Mouse (Mus musculus): Measurements from ENCODE around the gene Cd59b.
"Not testable (repeated sequence)": the region's sequence is repeated elsewhere in the genome, so short reads cannot be mapped to it uniquely, and the experiment has no call there.

Gene Cd59b

DNA sequence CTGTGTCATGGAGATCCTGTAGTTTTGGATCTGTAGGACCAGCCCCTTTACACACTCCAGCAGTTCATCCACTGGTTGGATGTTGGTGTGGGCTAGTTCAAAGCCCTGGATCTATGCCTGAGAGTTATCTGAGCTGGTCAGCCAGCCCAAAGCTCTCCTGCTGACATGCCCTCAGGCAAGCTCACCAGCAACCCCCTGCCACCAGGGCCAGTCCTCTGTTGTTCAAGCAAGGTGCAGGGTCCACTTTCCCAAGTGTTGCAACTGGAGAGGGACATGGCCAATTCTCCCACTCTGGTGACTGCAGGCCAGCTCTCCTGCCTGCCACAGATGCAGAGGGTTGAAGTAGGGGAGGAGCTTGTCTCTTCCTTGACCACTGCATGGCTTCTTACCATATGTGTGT lies 43.9 kb downstream of the Cd59b start:
- intact Hi-C loops (cut with DNase I), result not testable (repeated sequence)

DNA sequence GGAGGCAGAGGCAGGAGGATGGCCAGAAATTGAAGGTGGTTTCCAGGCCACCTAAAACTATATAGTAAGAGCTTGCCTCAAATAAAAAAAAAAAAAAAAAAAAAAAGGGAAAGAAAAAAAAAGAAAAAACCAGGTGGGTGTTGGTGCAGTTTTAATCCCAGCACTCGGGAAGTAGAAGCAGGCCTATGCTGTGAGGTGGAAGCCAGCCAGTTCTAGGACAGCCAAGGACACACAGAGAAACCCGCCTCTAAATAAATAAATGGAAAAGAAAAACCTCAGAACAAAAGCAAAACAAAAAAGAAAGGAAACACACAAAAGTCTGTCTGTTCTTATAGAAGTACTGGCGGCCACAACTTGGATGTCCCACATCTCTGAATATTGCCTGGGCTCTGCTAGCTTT lies 45.2 kb downstream of the Cd59b start:
- intact Hi-C loops (cut with DNase I), result no loop called here

DNA sequence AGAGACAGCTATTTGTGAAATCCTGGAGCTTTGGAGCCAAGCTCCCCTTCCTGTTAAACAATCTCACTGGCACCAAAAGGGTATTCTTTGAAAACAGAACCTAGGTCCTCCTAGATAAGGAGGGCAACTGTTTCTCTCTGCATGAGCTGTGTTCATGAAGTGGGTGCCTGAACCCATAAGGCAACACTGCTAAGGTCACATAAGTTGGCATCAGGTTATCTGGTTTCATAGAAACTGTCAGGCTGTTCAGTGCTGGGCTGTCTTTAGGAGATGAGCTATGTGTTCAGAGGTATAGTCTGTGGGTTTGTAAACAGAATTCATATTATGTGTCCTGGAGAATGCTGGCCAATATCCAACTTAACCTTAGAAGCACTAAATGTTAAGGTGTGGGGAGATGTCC lies 47.5 kb downstream of the Cd59b start:
- intact Hi-C loops (cut with DNase I), result not testable (repeated sequence)

DNA sequence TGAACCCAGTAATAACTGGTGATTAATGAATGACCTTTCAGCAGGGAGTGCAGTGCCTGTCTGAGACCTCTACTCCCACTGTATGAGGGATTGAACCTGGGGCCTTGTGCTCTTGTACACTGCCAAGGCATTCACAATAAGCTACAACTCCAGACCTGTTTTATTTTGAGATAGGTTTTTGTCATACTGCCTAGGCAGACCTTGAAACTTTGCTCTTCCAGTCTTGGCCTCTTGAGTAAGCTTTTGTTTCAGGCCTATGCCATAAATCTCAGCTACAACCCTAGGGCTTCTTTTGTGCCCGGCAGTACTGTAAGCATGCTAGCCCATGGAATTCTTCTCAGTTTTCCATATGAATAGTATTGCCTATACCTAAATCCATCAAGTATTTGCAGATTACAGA lies 49.4 kb downstream of the Cd59b start:
- intact Hi-C loops (cut with DNase I), result no loop called here

DNA sequence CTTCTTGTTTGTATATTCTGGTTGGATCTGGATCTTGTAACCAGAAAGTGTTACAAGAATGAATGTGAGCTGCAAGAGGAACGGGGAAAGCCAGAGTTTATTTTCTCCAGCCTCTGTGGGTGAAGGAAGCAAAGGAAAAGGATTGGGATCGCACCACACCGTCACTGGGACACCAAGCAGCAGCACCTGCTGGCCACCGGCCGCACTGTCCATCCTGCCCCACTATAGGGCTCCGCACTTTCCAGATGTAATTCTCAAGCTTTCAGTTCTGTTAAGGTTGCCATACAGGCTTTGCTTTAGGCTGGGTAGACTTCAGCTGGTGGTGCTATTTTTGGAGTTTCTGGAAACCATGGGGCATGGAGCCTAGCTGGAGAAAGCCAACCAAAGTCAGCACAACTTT lies 50.7 kb downstream of the Cd59b start:
- intact Hi-C loops (cut with DNase I), result no loop called here

DNA sequence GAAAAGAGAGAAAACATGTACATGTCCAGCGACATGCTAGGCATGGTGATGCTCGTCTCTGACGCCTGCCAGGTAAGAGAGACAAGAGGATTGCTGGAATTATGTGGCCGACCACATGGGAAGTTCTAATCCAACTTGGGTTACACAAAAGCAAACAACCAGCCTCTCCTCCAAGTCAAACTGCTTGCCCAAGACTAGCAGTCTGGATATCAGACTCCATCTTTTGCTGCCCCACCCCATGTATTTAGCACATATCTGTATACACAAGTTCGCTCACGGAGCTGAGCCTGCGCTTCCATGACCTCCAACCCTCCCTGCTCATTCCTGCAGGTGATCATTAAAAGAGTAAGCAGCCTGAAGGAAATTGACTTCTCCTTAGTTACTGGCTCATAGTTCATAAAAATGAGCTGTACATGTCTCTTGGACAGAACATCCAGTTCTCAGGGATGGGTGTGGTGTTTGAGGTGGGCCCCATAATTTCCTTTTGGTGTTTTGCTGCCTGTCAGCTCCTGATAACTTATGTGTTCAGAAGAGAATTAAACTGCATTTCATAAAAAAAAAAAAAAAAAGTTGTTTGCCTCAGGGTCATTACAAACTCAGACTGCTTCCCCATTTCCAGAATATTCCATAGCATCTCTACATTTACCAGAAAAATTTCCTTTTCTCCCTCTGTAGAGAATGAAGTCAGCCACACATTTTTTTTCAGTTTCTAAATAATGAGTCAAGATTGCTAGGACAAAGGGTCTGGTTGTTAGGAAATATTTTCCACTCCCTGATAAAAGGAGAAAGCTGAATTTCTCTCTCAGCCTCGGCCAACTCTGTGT lies 52.2 kb downstream of the Cd59b start:
- intact Hi-C loops (cut with DNase I), result loop anchor here (1.0 kb wide), 1 partner anchor 78 kb away; no protein-coding TSS in a partner anchor

DNA sequence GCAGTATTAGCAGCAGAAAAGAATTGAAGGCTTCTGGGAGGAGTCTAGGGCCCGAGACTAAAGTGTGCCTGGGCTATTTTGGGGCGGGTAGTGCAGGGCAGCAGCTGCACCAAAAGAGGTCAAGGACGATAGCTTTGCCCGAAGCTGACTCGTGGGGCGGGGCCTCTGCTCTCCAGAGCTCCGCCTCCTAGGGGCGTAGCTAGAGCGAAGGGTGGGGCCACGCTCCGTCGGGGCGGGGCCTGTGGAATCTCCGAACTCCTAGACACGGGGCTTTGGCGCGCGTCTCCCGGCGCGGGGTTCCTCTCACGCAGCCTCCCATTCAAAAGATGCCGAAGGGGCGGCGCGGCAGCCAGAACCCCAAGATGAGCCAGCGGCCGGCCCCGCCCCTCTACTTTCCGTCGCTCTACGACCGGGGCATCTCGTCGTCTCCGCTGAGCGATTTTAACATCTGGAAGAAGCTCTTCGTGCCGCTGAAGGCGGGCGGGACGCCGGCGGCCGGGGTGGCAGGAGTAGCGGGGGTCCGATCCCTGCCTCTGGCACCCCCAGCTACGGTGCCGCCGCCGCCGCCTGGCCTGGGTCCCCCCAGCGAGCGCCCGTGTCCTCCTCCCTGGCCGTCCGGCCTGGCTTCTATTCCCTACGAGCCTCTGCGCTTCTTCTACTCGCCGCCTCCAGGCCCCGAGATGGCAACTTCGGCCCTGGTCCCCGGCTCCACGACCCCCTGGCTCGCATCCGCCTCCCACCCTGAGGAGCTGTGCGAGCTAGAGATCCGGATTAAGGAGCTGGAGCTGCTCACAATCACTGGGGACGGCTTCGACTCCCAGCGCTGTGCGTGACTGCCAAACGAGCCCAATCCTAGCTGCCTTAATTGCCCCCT lies 53.1 kb downstream of the Cd59b start, which contains the start of gene A930018P22Rik:
Gene A930018P22Rik (plus strand): TSS at position 265 of the 874 bp plus-strand sequence.
- intact Hi-C loops (cut with DNase I), result loop anchor here (1.0 kb wide), 1 partner anchor 78 kb away; no protein-coding TSS in a partner anchor

DNA sequence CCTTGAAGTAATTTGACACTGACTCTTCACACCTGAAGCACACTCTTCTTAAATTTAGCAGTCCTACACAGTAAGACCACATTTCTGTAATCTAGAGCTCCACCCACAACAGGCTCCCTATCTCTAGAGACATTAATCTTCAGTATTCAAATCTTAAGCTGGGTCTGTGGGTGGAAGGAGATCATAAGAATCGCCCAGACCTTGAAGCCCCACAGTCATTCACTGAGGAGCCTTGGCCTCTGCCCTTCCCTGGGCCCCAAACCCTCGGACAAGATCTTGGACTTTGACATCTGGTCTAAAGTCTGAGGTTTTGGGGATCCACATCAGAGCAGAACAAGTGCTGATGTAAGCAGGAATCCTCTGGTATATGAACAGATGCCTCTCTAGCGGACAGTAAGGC lies 53.9 kb downstream of the Cd59b start:
- intact Hi-C loops (cut with DNase I), result no loop called here

DNA sequence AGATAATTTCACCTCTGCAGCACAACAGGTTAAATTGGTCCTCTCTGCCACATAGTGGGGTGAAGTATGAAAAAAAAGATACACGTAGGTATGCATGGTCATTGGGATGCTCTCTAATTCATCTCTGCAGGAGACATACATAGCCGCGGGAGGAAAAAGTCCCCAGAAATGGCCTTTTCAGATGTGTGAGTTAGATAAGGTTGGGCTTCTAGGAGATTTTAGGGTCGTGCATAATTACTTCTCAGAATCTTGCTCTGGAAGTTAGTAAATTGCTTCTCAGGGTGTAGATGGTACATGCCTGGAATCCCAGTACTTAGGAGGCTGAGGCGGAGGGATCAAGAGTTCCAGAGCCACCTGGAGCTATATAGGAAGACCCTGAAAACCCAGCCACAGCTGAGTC lies 54.4 kb downstream of the Cd59b start:
- intact Hi-C loops (cut with DNase I), result no loop called here

DNA sequence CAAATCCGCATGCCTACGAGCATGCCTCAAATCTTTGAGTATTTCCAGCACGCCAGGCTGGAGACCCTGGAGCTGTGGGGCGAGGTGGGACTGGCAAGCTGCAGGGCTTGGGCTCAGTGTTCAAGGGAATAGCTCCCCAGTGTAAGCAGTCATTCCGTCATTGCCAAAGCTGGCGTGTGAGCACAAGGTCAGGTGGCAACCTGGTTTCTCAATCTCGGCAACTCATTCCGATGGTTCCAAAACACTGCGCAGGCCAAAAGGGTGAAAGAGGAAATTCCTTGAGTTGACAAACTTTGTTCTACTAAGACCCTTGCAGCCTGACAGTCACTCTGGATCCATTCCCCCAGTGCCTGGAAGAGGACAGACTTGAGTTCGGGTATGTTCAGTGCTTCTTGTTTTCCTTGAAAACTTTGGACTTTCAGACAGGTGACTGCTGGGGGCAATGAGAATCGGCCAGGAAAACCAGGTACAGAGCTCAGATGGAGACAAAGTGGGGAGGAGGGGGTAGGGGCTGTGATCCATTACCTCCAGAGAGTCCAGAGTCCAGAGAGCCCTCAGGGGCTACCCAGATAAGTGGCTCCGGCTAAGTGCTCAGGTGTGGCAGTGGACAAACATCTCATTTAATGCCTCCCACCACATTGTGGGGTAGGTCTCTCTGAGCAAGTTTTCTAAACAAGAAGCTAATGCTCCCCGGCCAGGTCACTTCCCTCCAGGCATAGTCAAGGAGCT lies 59.3 kb downstream of the Cd59b start:
- intact Hi-C loops (cut with DNase I), result no loop called here

DNA sequence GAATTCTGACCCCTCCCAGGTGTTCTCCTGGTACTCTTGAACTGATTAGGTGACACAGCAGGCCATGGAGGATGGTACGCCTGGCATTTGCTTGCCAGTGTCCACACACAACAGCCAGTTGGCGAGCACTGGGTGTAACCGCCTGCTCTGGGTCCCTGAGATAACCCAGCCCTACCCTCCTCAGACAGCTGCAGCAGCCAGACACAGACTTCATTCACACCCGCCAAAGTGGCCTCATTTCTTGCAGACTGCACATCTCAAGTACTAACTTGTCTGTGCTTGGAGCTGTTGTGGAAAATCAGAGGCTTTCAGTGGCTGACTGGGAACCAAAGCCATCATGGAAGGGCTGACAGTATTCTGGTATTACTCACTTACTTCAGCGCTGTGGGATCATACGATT lies 60.5 kb downstream of the Cd59b start:
- intact Hi-C loops (cut with DNase I), result loop anchor here (10.0 kb wide), 2 partner anchors 205 to 445 kb away; no protein-coding TSS in a partner anchor

DNA sequence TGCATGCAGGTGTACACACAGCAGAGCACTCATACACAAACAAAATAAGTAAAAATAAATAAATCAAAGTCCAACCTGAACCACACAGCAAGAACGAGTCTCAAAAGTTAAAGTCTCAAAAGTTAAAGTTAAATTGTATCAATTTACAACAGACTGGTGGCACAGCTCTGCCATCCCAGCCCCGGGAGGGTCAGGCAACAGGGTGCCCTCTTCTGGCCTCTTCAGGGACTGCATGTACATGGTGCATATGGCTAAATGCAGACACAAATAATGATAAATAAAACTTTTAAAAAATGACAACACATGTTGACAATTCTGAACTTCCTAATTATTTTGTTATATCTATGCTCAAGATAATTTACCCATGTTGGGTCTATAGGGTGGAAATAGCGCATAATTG lies 61.3 kb downstream of the Cd59b start:
- intact Hi-C loops (cut with DNase I), result loop anchor here (10.0 kb wide), 2 partner anchors 204 to 444 kb away; no protein-coding TSS in a partner anchor

DNA sequence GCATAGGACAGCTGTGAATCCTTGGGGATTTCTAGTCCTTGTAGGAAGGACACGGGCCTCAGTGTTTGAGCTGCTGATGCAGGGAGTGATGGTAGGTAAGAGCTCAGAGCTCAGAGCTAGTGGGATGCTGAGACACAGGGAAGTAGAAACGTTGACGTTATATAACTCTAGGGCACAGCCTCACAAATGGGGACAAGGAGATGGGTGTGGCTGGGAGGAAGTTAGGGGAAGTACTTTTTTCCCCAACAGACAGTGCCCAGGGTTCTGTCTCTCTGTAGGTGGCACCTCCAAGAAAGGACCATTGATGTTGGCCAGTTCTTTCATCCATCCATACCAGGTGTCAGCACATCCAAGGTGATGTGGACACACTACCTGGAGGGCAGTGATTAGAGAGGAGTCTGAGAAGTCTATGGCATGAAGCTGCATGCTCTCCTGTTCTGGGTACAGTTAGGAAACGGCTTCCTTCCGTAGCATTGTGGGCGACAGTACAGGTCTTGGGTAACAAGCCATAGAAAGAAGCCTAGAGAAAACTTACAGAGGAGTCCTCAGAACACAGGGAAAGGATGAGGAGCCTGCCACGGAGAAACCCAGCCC lies 62.7 kb downstream of the Cd59b start:
- intact Hi-C loops (cut with DNase I), result loop anchor here (2.0 to 10.0 kb wide), 3 partner anchors 98 to 442 kb away; no protein-coding TSS in a partner anchor

DNA sequence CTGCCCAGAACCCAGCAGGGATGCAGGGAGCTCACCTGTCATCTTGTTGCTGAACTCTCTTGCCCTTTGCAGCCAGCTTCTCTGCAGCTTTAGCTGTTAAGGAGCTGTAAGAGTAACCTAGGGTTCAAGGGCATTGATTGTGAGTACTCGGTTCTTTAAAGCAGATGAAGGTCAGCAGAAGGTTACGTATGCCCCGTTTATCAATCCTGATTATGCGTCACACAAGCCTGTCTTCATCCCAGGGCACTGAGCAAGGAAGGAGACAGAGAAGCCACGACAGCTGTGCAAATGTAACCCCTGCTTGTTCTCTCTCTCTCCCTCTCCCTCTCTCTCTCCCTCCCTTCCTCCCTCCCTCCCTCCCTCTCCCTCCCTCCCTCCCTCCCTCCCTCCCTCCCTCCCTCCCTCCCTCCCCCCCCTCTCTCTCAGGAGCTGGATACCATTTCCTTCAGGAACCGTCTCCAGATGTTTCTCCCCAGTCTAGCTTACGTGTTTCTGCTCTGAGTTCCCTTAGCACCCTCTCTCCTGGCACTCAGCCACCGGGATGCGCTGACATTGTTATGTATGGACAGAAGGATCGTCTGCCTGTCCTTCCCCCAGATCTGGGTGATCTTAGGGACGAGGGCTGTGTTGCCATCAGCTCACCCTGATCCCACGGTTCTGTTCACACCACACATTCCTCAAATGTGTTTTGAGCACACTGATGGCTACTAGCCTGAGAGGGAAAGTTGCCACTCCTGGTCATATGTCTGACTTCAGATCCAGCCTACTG lies 63.6 kb downstream of the Cd59b start:
- intact Hi-C loops (cut with DNase I), result loop anchor here (2.0 to 10.0 kb wide), 3 partner anchors 98 to 442 kb away; no protein-coding TSS in a partner anchor

DNA sequence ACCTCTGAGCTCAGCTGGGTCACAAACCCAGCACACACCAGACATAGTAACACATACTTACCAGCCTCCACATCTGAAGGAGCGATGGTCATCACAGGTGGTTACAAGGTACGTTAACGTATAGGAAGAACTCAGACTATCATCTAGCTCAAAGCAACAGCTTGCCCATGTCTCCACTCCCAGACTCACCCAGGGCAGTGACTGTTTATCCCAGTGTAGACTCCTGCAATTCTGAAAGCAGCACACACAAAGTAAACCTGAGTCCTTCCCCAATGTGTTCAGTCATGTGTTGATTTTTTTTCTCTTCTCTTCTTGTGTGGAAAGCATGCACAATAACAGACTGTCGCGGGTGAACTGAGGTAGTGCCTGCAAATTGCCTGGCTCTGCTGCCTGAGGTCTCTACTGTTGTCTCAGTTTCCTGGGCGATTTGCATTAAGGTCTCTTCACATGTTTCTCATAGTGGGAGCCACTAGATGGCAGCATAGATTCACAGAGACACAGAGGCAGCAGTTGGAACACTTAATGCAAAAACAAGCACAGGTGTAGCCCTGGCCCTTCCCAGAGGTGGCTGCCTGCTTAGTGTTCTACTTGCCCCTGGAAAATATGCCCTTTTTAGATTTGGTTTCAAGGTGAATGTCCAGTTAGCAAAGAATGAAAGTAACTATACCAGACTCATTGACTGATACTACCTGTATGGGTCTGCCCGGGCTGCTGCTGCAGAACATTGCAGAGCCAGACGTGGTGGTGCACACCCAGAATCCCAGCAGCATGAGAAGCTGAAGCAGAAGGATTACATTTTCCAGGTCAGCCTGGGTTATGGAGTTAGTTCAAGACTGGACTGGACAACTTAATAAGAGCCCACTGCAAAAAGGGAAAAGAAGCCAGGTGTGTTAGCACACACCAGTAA lies 64.8 kb downstream of the Cd59b start:
- intact Hi-C loops (cut with DNase I), result loop anchor here (1.0 to 10.0 kb wide), 3 partner anchors 200 to 440 kb away; no protein-coding TSS in a partner anchor

DNA sequence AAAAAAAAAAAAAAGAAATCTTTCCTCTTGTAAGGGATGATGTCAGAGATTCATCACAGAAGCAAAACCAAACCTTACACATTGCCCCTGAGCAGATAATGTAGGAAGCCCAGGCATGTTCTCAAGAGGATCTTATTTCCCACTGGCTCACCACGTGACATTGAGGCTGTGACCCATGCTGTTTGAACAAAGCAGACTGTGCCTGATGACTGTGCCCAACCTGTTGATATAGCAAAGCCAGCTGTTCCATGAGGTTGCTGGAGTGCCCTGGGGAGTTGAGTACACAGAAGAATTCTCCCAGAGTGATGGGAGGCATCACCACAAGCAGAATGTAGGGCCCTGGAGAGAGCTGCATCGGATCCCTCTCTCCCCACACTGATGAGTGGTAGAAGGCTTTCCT lies 66.3 kb downstream of the Cd59b start:
- intact Hi-C loops (cut with DNase I), result loop anchor here (10.0 kb wide), 2 partner anchors 199 to 439 kb away; no protein-coding TSS in a partner anchor

Data from adrenal gland (tissue).